Mouse (Mus musculus) layer of hippocampus, postnatal 36 days (tissue): ENCODE measurements around the gene Vmn2r67. TPM values are rescaled to one million over a fixed set of nuclear protein-coding genes. Genes with fewer than 3 reads are reported as not detected.
"Not testable (repeated sequence)": the region's sequence is repeated elsewhere in the genome, so short reads cannot be mapped to it uniquely, and the experiment has no call there.

Experiments
- DNase-seq, 2 experiments: peaks; one replicate each; pipeline ENCODE4 v3.0.0; 2022
- total RNA-seq, 2 experiments: library from RNA; stranded (reverse); gene quantifications; 2 replicates each; pipeline ENCODE4 v1.2.3; 2021

The Vmn2r67 gene
- not detected for total RNA-seq

DNA sequence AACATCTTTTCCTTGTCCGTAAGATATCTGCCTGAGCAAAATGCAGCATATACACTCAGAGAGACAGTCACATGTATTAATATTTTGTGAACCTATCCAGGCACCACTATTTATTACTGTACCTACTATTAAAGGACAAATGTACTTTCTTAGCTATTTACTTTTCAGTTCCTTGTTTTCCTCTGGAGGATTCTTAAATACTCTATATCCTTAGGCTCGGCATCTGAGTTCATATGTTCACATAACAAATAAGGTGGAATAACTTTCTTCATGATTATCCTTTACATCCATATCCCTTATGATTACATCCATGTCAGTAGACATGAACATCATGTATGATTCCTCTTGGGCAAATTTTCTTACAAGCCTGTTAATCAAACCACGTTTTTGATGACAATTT is at the start of gene Vmn2r67:
Gene Vmn2r67, minus strand, starts transcription at position 101 of the 400 bp plus-strand sequence.
- no peak for DNase-seq

DNA sequence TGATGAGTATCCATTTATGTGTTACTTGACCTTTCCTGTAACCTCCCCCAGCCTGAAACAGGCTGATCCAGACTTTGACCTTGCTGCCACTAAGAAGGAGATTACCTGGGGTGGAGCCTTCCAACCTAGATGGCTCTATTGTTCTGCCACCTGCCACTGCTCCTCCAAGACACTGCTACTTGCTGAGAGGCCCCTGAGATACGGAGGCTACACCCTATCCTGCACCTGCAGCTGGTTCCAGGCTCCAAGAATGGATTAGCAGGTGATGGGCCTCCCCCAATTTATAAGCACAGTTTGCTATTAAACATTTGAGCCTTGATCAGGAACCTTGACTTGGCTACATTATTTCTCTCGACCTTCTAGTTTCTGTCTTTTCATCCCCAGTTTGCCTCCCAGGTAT is 51.3 kb downstream of the Vmn2r67 start:
- DNase-seq = not testable (repeated sequence)

Other genes with a start within 250 kb of the Vmn2r67 start
- gene Vmn2r65, start 191.9 kb downstream of the Vmn2r67 start, total RNA-seq = not detected
- gene Vmn2r66, start 143.7 kb downstream of the Vmn2r67 start, total RNA-seq = not detected
- not detected for gene Vmn2r68, start 81.8 kb upstream of the Vmn2r67 start, total RNA-seq